ENCODE assay signal across 10 mouse cellular contexts in genomic region chr1:127484826-127485225, GRCm38 (mm10).
A peak's percentile ranks its signal among the peaks of the same experiment; 100 is the strongest.
DNase-seq lines count a peak whose midpoint lies in the region; ATAC-seq and TF ChIP-seq lines count a peak whose summit lies in the region.
"Had no signal": no experiment of that assay in that cellular context is flagged by ENCODE, and none has a peak within 500 bp of the region (broad histone marks: within the 10 kb centered on the region; RNA-seq: fewer than 3 reads in every experiment).

No protein-coding gene starts in this region.

- H3K79me2 ChIP-seq in C2C12 (ENCODE audit: control insufficient read depth, insufficient read depth), result no peaks in the 10 kb centered on the region

- no peak overlapping the region for H3ac ChIP-seq in C2C12 (ENCODE audit: control insufficient read depth, insufficient read length, low read depth)

- WGBS in heart, embryonic 10.5 days, result 44% methylated on average over 7 of the region's 7 CpGs

- H3K27ac ChIP-seq in heart, embryonic 10.5 days, result no peak overlapping the region
- H3K27ac ChIP-seq: embryonic facial prominence, embryonic 15.5 days; limb, embryonic 13.5 days had no signal

- peaks cover 4% of the 10 kb centered on the region; the same call in 1 of the 2 replicates for H3K36me3 ChIP-seq in heart, embryonic 10.5 days
- no peaks in the 10 kb centered on the region for H3K36me3 ChIP-seq in C2C12 (ENCODE audit: control insufficient read depth, insufficient read depth)

- H3K4me1 ChIP-seq in heart, embryonic 10.5 days, result no peaks in the 10 kb centered on the region
- H3K4me1 ChIP-seq: embryonic facial prominence, embryonic 15.5 days; limb, embryonic 13.5 days had no signal

- TF ChIP-seq CTCF in C2C12 (IDR thresholded peaks at IDR 0.05; ENCODE audit: control insufficient read depth, insufficient read depth, insufficient read length), result peak; percentile 25

- H3K27me3 ChIP-seq in heart, embryonic 10.5 days (ENCODE audit: insufficient read depth, poor library complexity, severe bottlenecking), result no peaks in the 10 kb centered on the region
- H3K27me3 ChIP-seq in C2C12 (ENCODE audit: control insufficient read depth, insufficient read depth, insufficient read length), result no peaks in the 10 kb centered on the region
- H3K27me3 ChIP-seq: embryonic facial prominence, embryonic 15.5 days; limb, embryonic 13.5 days had no signal

- intact Hi-C loops in heart, postnatal 10 days (cut with DNase I), result no loop called here

- H3K9me3 ChIP-seq in heart, embryonic 10.5 days, result no peaks in the 10 kb centered on the region
- H3K9me3 ChIP-seq: embryonic facial prominence, embryonic 15.5 days; limb, embryonic 13.5 days had no signal

- DNase-seq in heart, postnatal 10 days, result peak; percentile 41 to 67
- DNase-seq in heart, embryonic 10.5 days (ENCODE audit: low spot score), result no peak
- peak; percentile 17 for DNase-seq in adrenal gland, adult 8-10 months
- peak; percentile 70 for DNase-seq in embryo, embryonic 10.5 days (ENCODE audit: low spot score)
- DNase-seq in layer of hippocampus, adult 9-10 months (ENCODE audit: low spot score), result peak; percentile 22
- peak; percentile 51 for DNase-seq in thymus, postnatal 0 days (ENCODE audit: low spot score)

- no peaks in the 10 kb centered on the region for H3K79me3 ChIP-seq in C2C12 (ENCODE audit: low read depth)

- peak; percentile 69 for ATAC-seq in megakaryocyte progenitor cell, adult 5-6 weeks (replicated peaks; ENCODE audit: poor library complexity)

- no peak overlapping the region for H3K4me3 ChIP-seq in heart, embryonic 10.5 days
- H3K4me3 ChIP-seq in C2C12 (ENCODE audit: insufficient read depth, poor library complexity, severe bottlenecking), result no peak overlapping the region
- H3K4me3 ChIP-seq: embryonic facial prominence, embryonic 15.5 days; limb, embryonic 13.5 days had no signal

TF ChIP-seq in C2C12, 6 proteins besides CTCF, POLR2A, EP300 and RAD21:
- TF ChIP-seq USF1 (IDR thresholded peaks at IDR 0.05; ENCODE audit: low read depth) (no peak), CEBPB (IDR thresholded peaks at IDR 0.05; ENCODE audit: low read depth) (no peak), MAX (IDR thresholded peaks at IDR 0.05) (no peak), MYOG (IDR thresholded peaks at IDR 0.05; ENCODE audit: control insufficient read depth, extremely low read depth, insufficient read length) (no peak), FOSL1 (IDR thresholded peaks at IDR 0.05; ENCODE audit: insufficient read depth, low read length, poor library complexity, severe bottlenecking) (no peak), MYOD1 (IDR thresholded peaks at IDR 0.05; ENCODE audit: control insufficient read depth, insufficient read length, low read depth) (no peak)
